Mouse (Mus musculus) embryonic facial prominence, embryonic 11.5 days (tissue): ENCODE data around the gene Gm20388. TPM values are rescaled to one million over a fixed set of nuclear protein-coding genes. Genes with fewer than 3 reads are reported as not detected.

ENCODE experiments used
- ATAC-seq: fragments of 200-750 bp; cut with Nextera tagmentation; replicated peaks from 2 replicates; pipeline ENCODE4 v1.8.0; 2017; ENCODE audit warnings: low read depth; ENCODE audit not compliant: insufficient number of reproducible peaks, low FRiP score, low TSS enrichment
- DNase-seq: peaks from one replicate; pipeline ENCODE4 v3.0.0-alpha.2; 2015; ENCODE audit warnings: low spot score
- H3K27ac ChIP-seq: fragments of 300-500 bp; sonication (generic); replicated peaks from 2 replicates; pipeline ENCODE4 v1.5.1; 2014; ENCODE audit warnings: mild to moderate bottlenecking, low read depth, low read length, control low read depth
- H3K27me3 ChIP-seq: fragments of 300-500 bp; sonication (generic); 2 replicates; pipeline ENCODE4 v1.6.1; 2014; ENCODE audit warnings: mild to moderate bottlenecking, low read length, moderate library complexity, mixed read lengths; ENCODE audit not compliant: control insufficient read depth, insufficient read depth
- H3K36me3 ChIP-seq: fragments of 300-500 bp; sonication (generic); replicated peaks from 2 replicates; pipeline ENCODE4 v1.6.1; 2014; ENCODE audit warnings: low read depth, mild to moderate bottlenecking, low read length, moderate library complexity, mixed read lengths; ENCODE audit not compliant: control insufficient read depth, insufficient read depth
- H3K4me1 ChIP-seq: fragments of 300-500 bp; sonication (generic); 2 replicates; pipeline ENCODE4 v1.6.1; 2014; ENCODE audit warnings: low read length, mixed read lengths; ENCODE audit not compliant: control insufficient read depth, insufficient read depth
- H3K4me2 ChIP-seq: fragments of 300-500 bp; sonication (generic); 2 replicates; pipeline ENCODE4 v1.6.1; 2014; ENCODE audit warnings: low read depth, mild to moderate bottlenecking, control low read depth, low read length, moderate library complexity
- H3K4me3 ChIP-seq: fragments of 300-500 bp; sonication (generic); 2 replicates; pipeline ENCODE4 v1.5.1; 2014; ENCODE audit warnings: low read depth, low read length, control low read depth
- H3K9ac ChIP-seq: fragments of 300-500 bp; sonication (generic); replicated peaks from 2 replicates; pipeline ENCODE4 v1.6.1; 2014; ENCODE audit warnings: mild to moderate bottlenecking, control low read depth, low read length
- H3K9me3 ChIP-seq: fragments of 300-500 bp; sonication (generic); replicated peaks from 2 replicates; pipeline ENCODE4 v1.6.1; 2016; ENCODE audit warnings: mild to moderate bottlenecking, low read length, inconsistent platforms, mixed read lengths; ENCODE audit not compliant: control insufficient read depth
- WGBS: fragments of 180-500 bp; shearing (Covaris S2); extraction: QIAGEN DNeasy Blood & Tissue Kit; methylation state at CpG from one replicate; pipeline ENCODE4 v1.1.7; 2014; 5-methylcytosine and 5-hydroxymethylcytosine counted together
- polyA plus RNA-seq: library from polyadenylated mRNA; unstranded; fragments of >200 nt; fragmentation: Nextera tagmentation; extraction: Ambion mirVana; gene quantifications from 2 replicates; pipeline ENCODE4 v1.2.1, GENCODE M21; 2014

Gene Gm20388
- polyA plus RNA-seq, 1 experiment from 2014 or later = 3.1 TPM

DNA sequence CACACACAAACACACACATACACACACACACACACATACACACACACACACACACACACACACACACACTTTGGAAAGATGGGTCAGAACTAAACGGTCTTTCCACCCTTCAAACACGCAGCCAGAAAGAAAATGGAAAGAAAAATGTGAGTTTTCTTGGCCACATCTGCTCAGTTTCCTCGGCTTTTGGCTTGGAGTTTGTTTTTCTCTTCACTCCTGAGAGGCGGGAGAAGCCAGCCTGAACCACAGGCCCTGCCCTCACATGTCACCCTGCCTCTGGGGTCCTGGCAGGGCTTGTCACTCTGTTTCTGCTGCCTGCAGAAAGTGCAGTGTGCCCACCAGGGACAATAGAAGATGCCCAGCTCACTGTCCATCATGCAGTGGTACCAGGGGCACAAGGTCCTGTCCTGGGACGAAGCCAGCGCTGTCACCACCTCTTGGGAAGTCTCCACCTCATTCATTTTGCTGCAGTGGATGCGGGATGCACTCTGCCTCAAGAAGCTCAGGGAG lies 2189.1 kb downstream of the Gm20388 start:
- WGBS = 83% methylated on average over 7 of the region's 7 CpGs
- no peak for ATAC-seq

DNA sequence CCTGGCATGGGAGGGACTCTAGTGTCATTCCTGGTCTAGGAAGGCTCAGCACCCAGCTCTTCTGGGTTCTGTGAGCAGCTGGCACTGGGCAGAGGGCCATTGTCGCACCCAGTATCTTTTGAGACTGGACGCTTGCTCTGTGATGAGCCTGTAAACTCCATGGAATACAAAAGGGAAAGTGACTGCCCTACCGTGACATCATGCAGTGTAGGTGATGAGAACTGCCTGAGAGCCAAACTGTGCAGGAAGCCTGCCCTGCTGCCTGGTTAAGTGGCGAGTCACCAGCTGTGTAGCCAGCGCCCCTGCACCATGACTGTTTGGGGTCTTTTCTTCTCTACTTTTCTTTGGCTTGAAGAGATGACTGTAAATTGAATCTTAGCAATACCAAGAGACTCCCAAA lies 2191.2 kb downstream of the Gm20388 start:
- H3K4me1 ChIP-seq = peaks cover 9% of the 10 kb centered on the region
- H3K4me2 ChIP-seq = no peak overlapping the region
- no peaks in the 10 kb centered on the region for H3K9me3 ChIP-seq
- no peak overlapping the region for H3K4me3 ChIP-seq
- H3K27ac ChIP-seq = 0 out of 2 replicates have a peak overlapping the region, but pooled peaks have one; percentile 35
- no peaks in the 10 kb centered on the region for H3K27me3 ChIP-seq
- H3K9ac ChIP-seq = no peak overlapping the region
- 78% methylated on average over 5 of the region's 5 CpGs for WGBS
- H3K36me3 ChIP-seq = no peaks in the 10 kb centered on the region
- DNase-seq (no peak), ATAC-seq (no peak)

More for the DNA sequence above, 2189.1 kb downstream of the Gm20388 start:
- Histone ChIP-seq H3K4me3 (no peak overlapping the region), H3K9me3 (no peaks in the 10 kb centered on the region), H3K4me1 (peaks cover 9% of the 10 kb centered on the region), H3K36me3 (no peaks in the 10 kb centered on the region), H3K27ac (no peak overlapping the region), H3K4me2 (no peak overlapping the region), H3K27me3 (no peaks in the 10 kb centered on the region), H3K9ac (no peak overlapping the region)
- DNase-seq = no peak

DNA sequence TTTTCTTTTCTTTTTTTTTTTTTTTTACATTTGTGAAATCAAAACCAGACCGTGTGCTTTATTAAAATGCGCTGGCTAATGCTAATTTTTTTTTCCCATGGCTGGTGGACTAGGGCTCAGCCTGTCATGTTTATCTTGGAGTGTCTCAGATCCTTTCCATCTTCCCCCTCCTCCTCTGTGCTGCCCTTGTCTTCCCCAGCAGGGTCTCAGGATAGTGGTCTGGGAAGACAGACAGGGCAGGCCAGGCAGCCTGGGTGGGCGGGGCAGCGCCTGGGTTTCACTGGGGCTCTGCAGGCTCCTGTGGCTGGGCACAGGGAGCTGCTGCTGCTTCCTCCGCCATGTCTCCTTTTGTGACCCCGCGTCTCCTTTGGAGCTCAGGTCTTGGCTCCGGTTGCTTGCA lies 2191.6 kb downstream of the Gm20388 start:
- Histone ChIP-seq H3K36me3 (no peaks in the 10 kb centered on the region), H3K27ac (0 out of 2 replicates have a peak overlapping the region, but pooled peaks have one; percentile 47), H3K9me3 (no peaks in the 10 kb centered on the region), H3K4me2 (no peak overlapping the region), H3K4me3 (no peak overlapping the region), H3K4me1 (peaks cover 9% of the 10 kb centered on the region), H3K27me3 (no peaks in the 10 kb centered on the region), H3K9ac (no peak overlapping the region; the same call in 1 of the 2 replicates)
- 31% methylated on average over 8 of the region's 8 CpGs for WGBS
- ATAC-seq (no peak), DNase-seq (peak; percentile 38)

GRCm38 (mm10) chr8:122103241-122103640 lies 2192.6 kb downstream of the Gm20388 start:
- H3K9ac ChIP-seq = no peak overlapping the region
- no peak overlapping the region for H3K4me2 ChIP-seq
- 79% methylated on average over 9 of the region's 9 CpGs for WGBS

DNA sequence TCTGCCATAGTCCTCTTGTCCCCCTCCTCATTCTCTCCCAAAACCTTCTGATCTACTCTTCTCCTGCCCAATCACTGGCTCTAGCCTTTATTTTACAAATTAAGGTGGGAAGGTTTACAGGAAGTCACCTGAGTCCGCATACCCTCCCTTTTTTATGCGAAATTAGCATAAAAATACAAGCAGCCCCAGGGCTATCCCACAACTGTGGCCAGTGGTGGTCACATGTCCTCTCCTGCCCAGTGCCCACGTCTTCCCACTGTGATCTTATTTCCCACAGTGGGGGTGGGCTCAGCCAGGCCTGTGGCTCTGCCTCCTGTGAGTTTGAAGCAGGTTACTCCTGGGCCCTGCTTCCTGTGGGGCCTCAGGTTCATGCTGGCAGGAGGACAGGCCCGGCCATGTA lies 2194.0 kb downstream of the Gm20388 start:
- Histone ChIP-seq H3K27ac (no peak overlapping the region), H3K4me1 (peaks cover 9% of the 10 kb centered on the region), H3K9me3 (no peaks in the 10 kb centered on the region), H3K4me3 (no peak overlapping the region), H3K4me2 (no peak overlapping the region), H3K27me3 (no peaks in the 10 kb centered on the region), H3K9ac (no peak overlapping the region), H3K36me3 (no peaks in the 10 kb centered on the region)
- 60% methylated on average over 4 of the region's 4 CpGs for WGBS
- DNase-seq = no peak
- ATAC-seq = no peak

More at GRCm38 (mm10) chr8:122103241-122103640, 2192.6 kb downstream of the Gm20388 start:
- Histone ChIP-seq H3K4me3 (no peak overlapping the region), H3K27ac (no peak overlapping the region), H3K9me3 (no peaks in the 10 kb centered on the region), H3K36me3 (no peaks in the 10 kb centered on the region), H3K4me1 (peaks cover 9% of the 10 kb centered on the region), H3K27me3 (no peaks in the 10 kb centered on the region)
- no peak for DNase-seq
- ATAC-seq = no peak

GRCm38 (mm10) chr8:122106270-122106669 lies 2195.6 kb downstream of the Gm20388 start:
- no peak for ATAC-seq
- no peak for DNase-seq
- WGBS = 74% methylated on average over 9 of the region's 9 CpGs
- no peaks in the 10 kb centered on the region for H3K36me3 ChIP-seq
- no peak overlapping the region for H3K9ac ChIP-seq
- H3K9me3 ChIP-seq = no peaks in the 10 kb centered on the region
- H3K27me3 ChIP-seq = no peaks in the 10 kb centered on the region
- peaks cover 11% of the 10 kb centered on the region for H3K4me1 ChIP-seq
- no peak overlapping the region for H3K4me3 ChIP-seq
- H3K27ac ChIP-seq = no peak overlapping the region
- no peak overlapping the region for H3K4me2 ChIP-seq

DNA sequence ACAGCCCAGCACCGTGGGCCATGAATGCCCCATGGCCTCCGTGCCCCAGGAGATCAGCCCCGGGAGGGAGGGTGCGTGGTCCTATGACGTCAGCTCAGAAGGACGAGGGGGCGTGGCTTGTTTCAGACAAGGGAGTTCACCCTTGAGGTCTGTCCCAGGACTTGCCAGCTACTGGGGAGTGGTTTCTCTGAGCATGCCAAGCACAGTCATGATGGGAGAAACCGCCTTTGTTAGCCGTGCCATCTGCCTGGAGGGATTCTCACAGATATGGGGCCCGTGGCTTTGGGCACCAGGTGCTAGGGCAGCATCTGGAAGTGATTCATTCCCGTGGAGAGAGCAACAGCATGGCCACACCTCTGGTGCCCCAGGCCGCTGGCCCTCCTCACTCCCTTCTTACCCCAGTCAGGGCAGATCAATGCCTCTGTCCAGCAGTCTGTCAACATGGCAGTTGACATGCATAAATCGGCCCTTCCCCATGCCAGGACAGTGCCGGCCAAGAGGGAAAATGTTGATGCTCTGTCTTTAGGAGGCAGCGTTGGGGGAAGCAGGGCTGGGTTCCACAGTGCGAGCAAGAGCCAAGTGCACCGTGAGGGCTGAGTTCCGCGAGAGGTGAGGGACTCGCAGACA lies 2199.7 kb downstream of the Gm20388 start:
- Histone ChIP-seq H3K36me3 (no peaks in the 10 kb centered on the region), H3K9me3 (no peaks in the 10 kb centered on the region), H3K4me3 (no peak overlapping the region), H3K27ac (no peak overlapping the region), H3K4me2 (no peak overlapping the region), H3K4me1 (0 out of 2 replicates have a peak, but pooled peaks cover 2% of the 10 kb centered on the region), H3K9ac (no peak overlapping the region), H3K27me3 (no peaks in the 10 kb centered on the region)
- ATAC-seq (no peak), DNase-seq (no peak)
- WGBS = 63% methylated on average over 20 of the region's 20 CpGs

GRCm38 (mm10) chr8:122110867-122111253 lies 2200.2 kb downstream of the Gm20388 start:
- 75% methylated on average over 6 of the region's 6 CpGs for WGBS
- Histone ChIP-seq H3K27ac (no peak overlapping the region), H3K9ac (no peak overlapping the region), H3K4me3 (no peak overlapping the region), H3K4me2 (no peak overlapping the region), H3K36me3 (no peaks in the 10 kb centered on the region), H3K9me3 (no peaks in the 10 kb centered on the region), H3K4me1 (0 out of 2 replicates have a peak, but pooled peaks cover 2% of the 10 kb centered on the region), H3K27me3 (no peaks in the 10 kb centered on the region)
- ATAC-seq = no peak
- no peak for DNase-seq
